Mouse (Mus musculus): ENCODE measurements at regions not wholly inside any gene's neighbourhood (a gene's known extent, or its start where the extent isn't known, plus 50 kb on each side); places are given as distances from the start of the nearest gene placed in this dataset.

GRCm38 (mm10) chr13:90497573-90497972 lies 407.6 kb downstream of the Atp6ap1l start:
- DNase-seq (ENCODE audit: low spot score): no peak

- DNase-seq (ENCODE audit: low spot score): no peak
Observed at GRCm38 (mm10) chr13:90493696-90494095, 404.3 kb upstream of the Xrcc4 start.

GRCm38 (mm10) chr13:90490991-90491951 lies 401.9 kb upstream of the Xrcc4 start:
- no peak for DNase-seq (ENCODE audit: low spot score)

GRCm38 (mm10) chr13:90480484-90480883 lies 391.1 kb upstream of the Xrcc4 start:
- no peak for DNase-seq (ENCODE audit: low spot score)

- DNase-seq (ENCODE audit: low spot score): no peak
Observed at GRCm38 (mm10) chr13:90476880-90477279, 387.5 kb upstream of the Xrcc4 start.

GRCm38 (mm10) chr13:90474507-90474906 lies 385.1 kb upstream of the Xrcc4 start:
- no peak for DNase-seq (ENCODE audit: low spot score)

GRCm38 (mm10) chr13:90474053-90474452 lies 384.6 kb upstream of the Xrcc4 start:
- DNase-seq (ENCODE audit: low spot score): no peak

GRCm38 (mm10) chr13:90473041-90473825 lies 383.8 kb upstream of the Xrcc4 start:
- no peak for DNase-seq (ENCODE audit: low spot score)

- no peak for DNase-seq (ENCODE audit: low spot score)
Observed at GRCm38 (mm10) chr13:90466096-90466495, 376.7 kb upstream of the Xrcc4 start.

- DNase-seq (ENCODE audit: low spot score): no peak
Observed at GRCm38 (mm10) chr13:90464051-90464450, 374.6 kb upstream of the Xrcc4 start.

GRCm38 (mm10) chr13:90463381-90463780 lies 374.0 kb upstream of the Xrcc4 start:
- no peak for DNase-seq (ENCODE audit: low spot score)

- DNase-seq (ENCODE audit: low spot score): no peak
Observed at GRCm38 (mm10) chr13:90454631-90455030, 365.2 kb upstream of the Xrcc4 start.

GRCm38 (mm10) chr13:90426901-90427300 lies 337.5 kb upstream of the Xrcc4 start:
- DNase-seq (ENCODE audit: low spot score): no peak

GRCm38 (mm10) chr13:90425379-90425778 lies 336.0 kb upstream of the Xrcc4 start:
- no peak for DNase-seq (ENCODE audit: low spot score)

GRCm38 (mm10) chr13:90424541-90424940 lies 335.1 kb upstream of the Xrcc4 start:
- DNase-seq (ENCODE audit: low spot score): no peak

GRCm38 (mm10) chr13:90420966-90421365 lies 331.6 kb upstream of the Xrcc4 start:
- no peak for DNase-seq (ENCODE audit: low spot score)

- DNase-seq (ENCODE audit: low spot score): no peak
Observed at GRCm38 (mm10) chr13:90404392-90404791, 315.0 kb upstream of the Xrcc4 start.

GRCm38 (mm10) chr13:90402061-90402460 lies 312.7 kb upstream of the Xrcc4 start:
- DNase-seq (ENCODE audit: low spot score): no peak

- DNase-seq (ENCODE audit: low spot score): no peak
Observed at GRCm38 (mm10) chr13:90401496-90401895, 312.1 kb upstream of the Xrcc4 start.

- DNase-seq (ENCODE audit: low spot score): no peak
Observed at GRCm38 (mm10) chr13:90395274-90396023, 306.0 kb upstream of the Xrcc4 start.

GRCm38 (mm10) chr13:90394815-90395241 lies 305.4 kb upstream of the Xrcc4 start:
- DNase-seq (ENCODE audit: low spot score): no peak

Measured in thymus, postnatal 0 days (tissue).